Mouse (Mus musculus): ENCODE measurements around the gene Cox5a.

GRCm38 (mm10) chr9:57561711-57562099 is 40.6 kb downstream of the Cox5a start:
- TF ChIP-seq POLR2A (IDR thresholded peaks at IDR 0.05; ENCODE audit: extremely low read depth, insufficient read depth, low read length) (no peak), CTCF (IDR thresholded peaks at IDR 0.05; ENCODE audit: low read depth, low read length) (no peak)
